Mouse (Mus musculus): ENCODE results near the gene Kif26a. TPM values are rescaled to one million over a fixed set of nuclear protein-coding genes. Genes with fewer than 3 reads are reported as not detected.

Kif26a gene
- polyA plus RNA-seq, 1 experiment = not detected

DNA sequence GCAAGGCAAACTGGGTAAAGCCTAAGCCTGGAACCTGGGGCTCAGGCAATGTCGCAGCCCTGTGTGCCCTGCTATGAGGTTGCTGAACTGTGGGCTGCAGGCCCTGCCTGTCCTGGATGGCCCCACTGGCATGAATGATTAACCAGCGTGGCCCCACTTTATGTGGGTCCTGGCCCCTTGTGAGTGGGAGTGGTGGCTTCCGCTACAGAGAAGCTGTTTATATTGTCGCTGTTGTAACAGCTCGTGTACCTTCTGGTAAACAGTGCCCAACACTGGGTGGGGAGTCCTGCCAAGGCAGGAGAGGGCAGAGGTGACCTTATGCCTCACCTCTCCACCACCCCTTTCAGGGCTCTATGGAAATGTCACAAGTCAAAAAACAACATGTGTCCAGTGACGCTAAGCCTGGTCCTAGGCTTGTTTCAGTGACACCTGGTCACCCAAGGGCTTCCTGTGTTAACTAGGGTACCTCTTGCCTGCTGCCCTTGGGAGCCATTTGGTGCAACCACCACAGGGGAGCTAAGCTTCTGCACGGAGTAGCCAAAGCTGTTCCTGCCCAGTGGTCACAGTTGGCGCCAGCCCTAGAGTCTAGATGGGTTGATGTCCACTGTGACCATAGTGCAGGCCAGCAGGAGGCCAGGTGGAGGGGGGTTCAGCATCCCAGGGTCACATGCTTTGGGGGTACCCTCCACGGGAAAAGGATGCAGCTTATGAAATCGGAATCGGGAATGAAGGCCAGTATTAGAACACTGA, 37.1 kb upstream of the Kif26a start:
- no peak overlapping the region for H3K27ac ChIP-seq (ENCODE audit: insufficient read depth, low read depth, low read length)
- WGBS = 94% methylated on average over 11 of the region's 11 CpGs
- TF ChIP-seq CTCF (IDR thresholded peaks at IDR 0.05; ENCODE audit: insufficient read depth, low read depth, low read length) (no peak), POLR2A (IDR thresholded peaks at IDR 0.05; ENCODE audit: insufficient read depth, low read depth, low read length) (no peak)
- peaks cover 3% of the 10 kb centered on the region; the same call in 1 of the 2 replicates for H3K4me1 ChIP-seq (ENCODE audit: control insufficient read depth, insufficient read depth, low read length)
- no peak overlapping the region for H3K4me3 ChIP-seq (ENCODE audit: insufficient read depth, low read depth, low read length)

DNA sequence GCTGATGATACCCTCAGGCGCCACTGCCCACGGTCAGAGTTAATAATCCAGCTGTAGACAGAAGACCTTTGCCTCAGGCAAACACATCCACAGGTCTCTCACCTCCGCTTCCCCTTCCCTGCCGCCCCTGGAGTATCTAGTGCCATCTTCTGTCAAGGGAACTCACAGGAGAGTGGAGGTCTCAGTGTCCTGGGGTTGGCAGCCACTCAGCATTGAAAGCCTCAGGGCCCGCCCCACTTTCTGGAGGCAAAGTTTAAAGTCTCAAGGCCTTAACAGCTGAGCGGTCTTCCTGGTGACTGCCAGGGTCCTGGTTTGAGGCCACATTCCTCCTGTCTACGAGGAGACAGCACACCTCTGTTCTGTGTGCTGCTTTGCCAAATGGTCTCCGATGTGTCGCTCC, 36.3 kb upstream of the Kif26a start:
- H3K27ac ChIP-seq (ENCODE audit: insufficient read depth, low read depth, low read length) = no peak overlapping the region
- TF ChIP-seq POLR2A (IDR thresholded peaks at IDR 0.05; ENCODE audit: insufficient read depth, low read depth, low read length) (no peak), CTCF (IDR thresholded peaks at IDR 0.05; ENCODE audit: insufficient read depth, low read depth, low read length) (no peak)
- H3K4me3 ChIP-seq (ENCODE audit: insufficient read depth, low read depth, low read length) = no peak overlapping the region
- 92% methylated on average over 9 of the region's 9 CpGs for WGBS
- H3K4me1 ChIP-seq (ENCODE audit: control insufficient read depth, insufficient read depth, low read length) = peaks cover 3% of the 10 kb centered on the region; the same call in 1 of the 2 replicates

- TF ChIP-seq CTCF (IDR thresholded peaks at IDR 0.05; ENCODE audit: insufficient read depth, low read depth, low read length) (no peak), POLR2A (IDR thresholded peaks at IDR 0.05; ENCODE audit: insufficient read depth, low read depth, low read length) (no peak)
- WGBS = 94% methylated on average over 5 of the region's 5 CpGs
- Histone ChIP-seq H3K4me1 (ENCODE audit: control insufficient read depth, insufficient read depth, low read length) (peaks cover 3% of the 10 kb centered on the region; the same call in 1 of the 2 replicates), H3K27ac (ENCODE audit: insufficient read depth, low read depth, low read length) (no peak overlapping the region), H3K4me3 (ENCODE audit: insufficient read depth, low read depth, low read length) (no peak overlapping the region)
These were observed 34.7 kb upstream of the Kif26a start for GRCm38 (mm10) chr12:112111323-112111722.

- Histone ChIP-seq H3K4me3 (ENCODE audit: insufficient read depth, low read depth, low read length) (no peak overlapping the region), H3K4me1 (ENCODE audit: control insufficient read depth, insufficient read depth, low read length) (no peaks in the 10 kb centered on the region), H3K27ac (ENCODE audit: insufficient read depth, low read depth, low read length) (no peak overlapping the region)
- TF ChIP-seq POLR2A (IDR thresholded peaks at IDR 0.05; ENCODE audit: insufficient read depth, low read depth, low read length) = no peak
- no peak for TF ChIP-seq CTCF (IDR thresholded peaks at IDR 0.05; ENCODE audit: insufficient read depth, low read depth, low read length)
- 95% methylated on average over 6 of the region's 6 CpGs for WGBS
These were observed 33.8 kb upstream of the Kif26a start for GRCm38 (mm10) chr12:112112235-112112634.

GRCm38 (mm10) chr12:112112686-112113396, 33.2 kb upstream of the Kif26a start:
- Histone ChIP-seq H3K4me1 (ENCODE audit: control insufficient read depth, insufficient read depth, low read length) (no peaks in the 10 kb centered on the region; the same call in 1 of the 2 replicates), H3K4me3 (ENCODE audit: insufficient read depth, low read depth, low read length) (no peak overlapping the region), H3K27ac (ENCODE audit: insufficient read depth, low read depth, low read length) (no peak overlapping the region)
- WGBS = 34% methylated on average over 13 of the region's 13 CpGs
- TF ChIP-seq POLR2A (IDR thresholded peaks at IDR 0.05; ENCODE audit: insufficient read depth, low read depth, low read length) (no peak), CTCF (IDR thresholded peaks at IDR 0.05; ENCODE audit: insufficient read depth, low read depth, low read length) (no peak)

- TF ChIP-seq CTCF (IDR thresholded peaks at IDR 0.05; ENCODE audit: insufficient read depth, low read depth, low read length) (peak; percentile 89), POLR2A (IDR thresholded peaks at IDR 0.05; ENCODE audit: insufficient read depth, low read depth, low read length) (no peak)
- WGBS = 15% methylated on average over 7 of the region's 7 CpGs
These were observed 32.3 kb upstream of the Kif26a start for GRCm38 (mm10) chr12:112113710-112114109.

GRCm38 (mm10) chr12:112117006-112117405, 29.0 kb upstream of the Kif26a start:
- WGBS = 84% methylated on average over 5 of the region's 5 CpGs
- no peak overlapping the region for H3K27ac ChIP-seq (ENCODE audit: insufficient read depth, low read depth, low read length)
- TF ChIP-seq POLR2A (IDR thresholded peaks at IDR 0.05; ENCODE audit: insufficient read depth, low read depth, low read length) (no peak), CTCF (IDR thresholded peaks at IDR 0.05; ENCODE audit: insufficient read depth, low read depth, low read length) (no peak)
- H3K4me3 ChIP-seq (ENCODE audit: insufficient read depth, low read depth, low read length) = no peak overlapping the region
- peaks cover 4% of the 10 kb centered on the region; the same call in 1 of the 2 replicates for H3K4me1 ChIP-seq (ENCODE audit: control insufficient read depth, insufficient read depth, low read length)

More at GRCm38 (mm10) chr12:112113710-112114109, 32.3 kb upstream of the Kif26a start:
- no peaks in the 10 kb centered on the region; the same call in 1 of the 2 replicates for H3K4me1 ChIP-seq (ENCODE audit: control insufficient read depth, insufficient read depth, low read length)
- H3K27ac ChIP-seq (ENCODE audit: insufficient read depth, low read depth, low read length) = no peak overlapping the region
- H3K4me3 ChIP-seq (ENCODE audit: insufficient read depth, low read depth, low read length) = no peak overlapping the region

GRCm38 (mm10) chr12:112117649-112118048, 28.4 kb upstream of the Kif26a start:
- TF ChIP-seq POLR2A (IDR thresholded peaks at IDR 0.05; ENCODE audit: insufficient read depth, low read depth, low read length) (no peak), CTCF (IDR thresholded peaks at IDR 0.05; ENCODE audit: insufficient read depth, low read depth, low read length) (no peak)
- no peak overlapping the region for H3K27ac ChIP-seq (ENCODE audit: insufficient read depth, low read depth, low read length)
- no peak overlapping the region for H3K4me3 ChIP-seq (ENCODE audit: insufficient read depth, low read depth, low read length)
- WGBS = 75% methylated on average over 7 of the region's 7 CpGs
- H3K4me1 ChIP-seq (ENCODE audit: control insufficient read depth, insufficient read depth, low read length) = peaks cover 4% of the 10 kb centered on the region; the same call in 1 of the 2 replicates

- Histone ChIP-seq H3K27ac (ENCODE audit: insufficient read depth, low read depth, low read length) (no peak overlapping the region), H3K4me3 (ENCODE audit: insufficient read depth, low read depth, low read length) (no peak overlapping the region), H3K4me1 (ENCODE audit: control insufficient read depth, insufficient read depth, low read length) (peaks cover 4% of the 10 kb centered on the region; the same call in 1 of the 2 replicates)
- WGBS = 69% methylated on average over 3 of the region's 3 CpGs
- no peak for TF ChIP-seq CTCF (IDR thresholded peaks at IDR 0.05; ENCODE audit: insufficient read depth, low read depth, low read length)
- no peak for TF ChIP-seq POLR2A (IDR thresholded peaks at IDR 0.05; ENCODE audit: insufficient read depth, low read depth, low read length)
These were observed 24.8 kb upstream of the Kif26a start for GRCm38 (mm10) chr12:112121188-112121587.

Measured in olfactory bulb, adult 2 months (tissue).